Comparison of ENCODE assay signal across 22 mouse cellular contexts in the genomic region with DNA sequence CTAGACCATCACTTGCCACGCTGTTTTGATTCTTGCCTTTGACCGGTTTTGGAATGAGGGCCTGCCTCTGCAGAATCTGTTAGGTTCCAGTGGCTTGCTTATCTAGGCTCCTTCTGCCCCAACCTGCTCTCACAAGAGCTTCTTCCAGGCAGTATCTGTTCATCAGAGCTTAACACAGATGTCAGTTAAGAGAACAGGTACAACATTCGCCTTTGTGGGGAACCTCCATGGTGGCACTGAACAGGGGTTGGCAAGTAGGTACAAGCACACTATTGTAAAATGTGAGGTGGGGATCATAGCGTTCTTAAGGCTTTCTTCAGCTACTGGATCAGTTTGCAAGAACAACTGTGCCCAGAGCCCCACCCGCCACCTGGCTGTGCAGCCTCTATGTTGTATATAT.
"Had no signal": no experiment of that assay in that cellular context is flagged by ENCODE, and none has a peak within 500 bp of the region (broad histone marks: within the 10 kb centered on the region; RNA-seq: fewer than 3 reads in every experiment).

No protein-coding gene starts in this region.

- H3K27ac ChIP-seq: gastrocnemius, adult 2 months; heart, adult 2 months; hindbrain, embryonic 10.5 days; hindbrain, embryonic 12.5 days; hindbrain, embryonic 14.5 days; intestine, embryonic 15.5 days; layer of hippocampus, adult 2 months; limb, embryonic 10.5 days; limb, embryonic 12.5 days; liver, embryonic 13.5 days; liver, embryonic 15.5 days had no signal

- H3K4me3 ChIP-seq: gastrocnemius, adult 2 months; heart, adult 2 months; heart, embryonic 12.5 days; hindbrain, embryonic 10.5 days; hindbrain, embryonic 12.5 days; intestine, embryonic 15.5 days; layer of hippocampus, adult 2 months; limb, embryonic 10.5 days; limb, embryonic 12.5 days; liver, embryonic 13.5 days; liver, embryonic 15.5 days had no signal

- DNase-seq: gastrocnemius, adult 2 months; gastrocnemius, postnatal 10 days; gastrocnemius, postnatal 25 days; heart, adult 2 months; heart, postnatal 10 days; heart, postnatal 4 days; kidney, adult 18-20 months; kidney, adult 8-10 months; kidney, postnatal 10 days; kidney, postnatal 25 days; kidney, postnatal 4 days; liver; liver, embryonic 13.5 days had no signal
